Mouse (Mus musculus) liver (tissue): ENCODE measurements at regions not wholly inside any gene's neighbourhood (a gene's known extent, or its start where the extent isn't known, plus 50 kb on each side); places are given as distances from the start of the nearest gene placed in this dataset.
"Not testable (repeated sequence)": the region's sequence is repeated elsewhere in the genome, so short reads cannot be mapped to it uniquely, and the experiment has no call there.

Experiments
- DNase-seq: peaks from one replicate; pipeline ENCODE4 v3.0.0-alpha.2; 2020; ENCODE audit warnings: mixed read lengths

DNA sequence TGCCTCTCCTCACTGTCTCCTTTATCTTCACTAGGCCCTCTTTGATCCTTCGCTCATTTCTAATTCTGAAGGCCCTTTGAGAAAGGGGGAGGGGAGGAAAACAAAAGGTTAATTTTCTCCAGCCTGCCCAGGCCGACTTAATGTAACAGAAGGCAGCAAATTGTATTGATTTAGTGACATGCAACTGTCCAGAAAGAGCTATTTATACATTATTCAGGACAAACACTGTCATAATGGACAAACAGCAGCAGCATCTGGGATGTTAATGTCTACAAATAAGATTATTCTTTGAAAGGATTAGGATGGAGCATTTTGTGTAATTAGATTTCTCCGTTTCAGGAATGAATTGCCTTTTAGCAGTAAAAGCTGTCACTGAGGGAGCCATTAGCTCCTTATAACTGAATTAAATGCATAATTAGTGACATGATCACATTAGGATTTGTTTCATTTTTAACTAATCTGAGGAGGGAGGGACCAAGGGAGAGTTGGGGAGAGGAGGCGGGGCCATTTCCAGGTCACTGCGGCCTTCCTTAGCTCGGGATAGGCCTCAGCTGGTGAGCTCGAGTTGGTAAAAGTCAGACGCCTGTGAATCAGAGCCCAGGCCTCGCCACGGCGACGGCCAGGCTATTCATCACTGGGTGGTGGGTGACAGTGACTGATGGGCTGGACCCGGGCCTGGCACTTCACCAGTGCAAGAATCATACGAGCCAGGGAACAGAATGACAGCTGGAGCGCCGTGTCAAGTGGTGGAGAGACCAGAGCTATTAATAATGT is 167.7 kb downstream of the Nkx6-1 start:
- no peak for DNase-seq

DNA sequence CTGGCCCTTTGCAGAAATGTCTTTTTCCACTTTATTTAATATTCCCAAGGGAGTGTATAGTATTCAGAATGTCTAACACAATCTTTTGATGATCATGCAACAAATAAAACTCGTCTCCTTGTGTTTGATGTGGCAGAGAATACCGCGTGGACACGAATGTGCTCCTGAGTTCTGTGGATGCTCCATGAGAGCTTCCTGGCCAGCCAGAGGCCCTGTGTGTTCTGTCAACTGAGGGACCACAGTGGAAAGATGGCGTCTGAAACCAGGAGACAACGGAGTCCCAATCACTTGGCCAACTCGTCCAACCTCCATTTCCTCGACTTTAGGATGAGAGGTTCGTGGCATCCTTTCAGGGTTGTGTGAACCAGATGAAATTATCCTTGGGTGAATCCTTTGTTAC is 168.6 kb downstream of the Nkx6-1 start:
- DNase-seq = no peak

- no peak for DNase-seq
Measured at GRCm38 (mm10) chr5:101445792-101446191, 219.0 kb downstream of the Nkx6-1 start.

GRCm38 (mm10) chr5:101441782-101442181 is 223.0 kb downstream of the Nkx6-1 start:
- DNase-seq = no peak

DNA sequence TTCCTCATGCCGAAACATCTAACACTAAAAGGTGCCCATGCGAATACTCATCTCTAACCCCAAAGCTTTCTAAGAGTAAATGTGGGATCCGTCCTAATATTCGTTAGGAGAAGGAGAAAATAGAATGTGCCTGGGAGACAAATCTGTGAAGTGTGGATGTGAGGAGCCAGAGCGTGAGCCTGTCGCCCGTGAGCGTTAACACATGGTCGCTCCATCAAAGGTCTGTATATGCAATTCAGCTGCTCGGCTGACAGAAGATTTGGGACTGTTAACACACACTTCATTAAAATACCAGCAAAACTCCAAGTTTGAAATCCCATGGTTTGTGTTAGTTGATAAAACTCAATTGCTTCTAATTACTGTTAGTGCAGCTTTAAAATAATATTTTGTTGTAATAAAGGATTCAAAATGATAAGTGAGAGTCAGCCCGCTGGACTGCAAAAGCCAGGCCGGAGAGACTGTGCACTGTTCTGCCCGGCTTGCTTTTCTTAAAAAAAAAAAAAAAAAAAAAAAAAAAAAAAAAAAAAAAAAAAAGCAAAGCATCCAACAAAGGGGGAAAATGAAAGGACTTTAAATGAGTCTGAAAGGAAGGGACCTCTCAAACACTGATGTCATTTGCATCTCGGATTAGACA is 227.0 kb downstream of the Nkx6-1 start:
- no peak for DNase-seq

DNA sequence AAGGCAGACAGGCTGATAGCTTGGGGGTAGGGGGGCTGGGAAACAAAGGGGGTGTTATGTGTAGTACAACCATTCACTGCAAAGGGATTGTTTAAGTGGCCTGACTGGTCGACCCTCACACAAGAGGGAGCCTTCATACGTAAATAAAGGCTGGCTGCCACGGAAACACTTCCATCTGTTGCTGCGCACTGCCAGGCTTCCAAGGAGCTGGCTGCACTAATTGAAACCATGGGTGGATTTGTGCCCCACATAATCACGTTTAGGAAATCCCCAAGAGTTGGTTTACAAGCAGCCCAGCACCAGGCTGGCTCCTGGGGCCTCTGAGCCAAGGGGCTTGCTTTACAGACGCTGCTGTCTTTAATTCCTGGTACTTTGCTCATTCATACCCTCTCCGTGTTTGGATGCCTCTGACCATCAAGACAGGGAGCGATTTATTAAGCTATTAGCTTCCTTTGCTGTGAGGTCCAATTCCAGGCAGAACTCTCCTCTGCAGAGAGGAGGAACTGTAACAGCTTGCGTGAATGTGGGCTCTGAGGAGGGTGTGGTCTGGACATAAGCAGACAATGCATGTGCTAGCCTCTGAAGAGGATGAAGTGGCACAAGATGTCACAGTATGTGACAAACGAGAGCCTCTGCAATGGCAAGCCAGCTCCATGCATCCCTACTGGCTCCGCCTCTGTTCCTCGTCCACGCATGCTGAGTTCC is 238.6 kb downstream of the Nkx6-1 start:
- DNase-seq = no peak

DNA sequence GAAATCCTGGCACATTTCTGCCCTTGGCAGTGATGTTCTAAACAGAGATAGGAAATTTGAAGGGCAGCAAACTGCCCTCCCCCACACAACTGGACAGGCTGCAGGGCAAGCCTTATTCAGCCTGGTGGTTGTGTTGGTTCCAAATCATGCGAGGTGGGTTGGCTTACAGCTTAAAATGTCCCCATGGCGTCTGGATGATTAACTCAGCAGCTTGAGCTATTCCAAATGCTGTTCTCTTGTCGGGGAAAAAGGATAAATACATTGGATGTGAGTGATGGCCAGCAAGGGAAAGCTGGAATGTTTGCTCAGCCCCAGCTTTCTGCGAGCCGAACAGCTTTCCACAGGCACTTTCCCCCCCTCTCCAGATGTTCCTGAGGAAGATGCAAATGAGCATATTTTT is 280.5 kb downstream of the Nkx6-1 start:
- no peak for DNase-seq

GRCm38 (mm10) chr5:101381361-101381760 is 283.4 kb downstream of the Nkx6-1 start:
- no peak for DNase-seq

- DNase-seq = no peak
Measured at GRCm38 (mm10) chr5:101376657-101377056, 288.1 kb downstream of the Nkx6-1 start.

DNA sequence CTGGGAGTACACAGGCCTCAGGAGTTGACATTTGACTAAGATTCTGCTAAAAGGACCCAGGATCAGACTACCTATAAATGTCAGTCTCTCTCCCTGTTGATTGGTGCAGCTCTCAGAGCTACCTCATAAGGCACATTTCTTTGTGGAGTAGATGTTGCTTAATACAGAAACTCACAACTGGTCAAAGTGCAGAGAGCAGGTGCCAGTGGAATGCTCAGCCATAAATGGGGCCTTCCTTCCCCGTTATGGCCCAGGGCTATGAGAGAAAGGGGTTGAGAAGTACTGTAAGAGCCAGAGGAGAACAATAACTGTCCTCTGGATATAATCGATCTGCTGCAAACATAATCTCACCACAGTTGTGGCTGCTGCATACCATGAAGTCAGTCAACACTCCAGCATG is 290.7 kb downstream of the Nkx6-1 start:
- no peak for DNase-seq

DNA sequence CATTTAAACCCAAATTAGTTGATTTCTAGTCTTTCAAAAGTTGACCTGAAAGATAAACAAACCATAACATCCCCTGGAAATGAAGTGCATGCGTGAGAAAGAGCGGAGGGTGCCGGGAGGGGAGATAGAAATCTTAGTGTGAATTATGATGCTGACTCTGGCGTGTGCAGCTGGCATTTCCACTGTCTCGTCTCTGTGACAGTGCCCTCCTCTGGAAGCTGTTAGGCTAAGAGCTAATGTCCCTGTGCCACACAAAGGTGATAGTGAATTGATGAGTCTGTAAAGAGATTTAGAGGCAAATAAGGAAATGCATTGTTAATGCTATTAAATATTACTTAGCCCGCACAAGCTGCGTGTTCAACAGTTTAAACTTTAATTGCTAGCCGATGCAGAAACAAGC is 292.6 kb downstream of the Nkx6-1 start:
- DNase-seq = no peak

- DNase-seq = peak; percentile 34
Measured at GRCm38 (mm10) chr5:101365364-101365763, 299.4 kb downstream of the Nkx6-1 start.

DNA sequence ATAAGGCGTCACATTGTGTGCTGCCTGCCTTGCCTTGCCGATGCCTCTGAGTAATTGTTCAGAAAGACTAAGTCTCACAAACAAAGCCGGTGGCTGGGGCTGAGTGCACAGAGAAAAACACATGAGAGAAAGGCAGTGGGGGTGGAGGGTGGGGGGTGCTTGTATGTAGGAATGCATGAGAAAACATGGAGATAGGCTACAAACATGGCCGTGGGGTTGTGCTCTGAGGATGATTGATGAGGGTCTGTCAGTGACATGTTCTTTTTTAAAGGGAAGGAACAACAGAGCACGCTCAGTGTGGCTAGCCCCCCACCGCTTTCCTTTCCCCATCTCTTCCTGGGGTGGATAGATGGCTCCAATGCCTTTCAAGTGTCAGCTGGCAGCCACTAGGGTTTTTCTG is 304.8 kb downstream of the Nkx6-1 start:
- DNase-seq = no peak

GRCm38 (mm10) chr5:101345406-101345805 is 319.4 kb downstream of the Nkx6-1 start:
- DNase-seq = no peak

DNA sequence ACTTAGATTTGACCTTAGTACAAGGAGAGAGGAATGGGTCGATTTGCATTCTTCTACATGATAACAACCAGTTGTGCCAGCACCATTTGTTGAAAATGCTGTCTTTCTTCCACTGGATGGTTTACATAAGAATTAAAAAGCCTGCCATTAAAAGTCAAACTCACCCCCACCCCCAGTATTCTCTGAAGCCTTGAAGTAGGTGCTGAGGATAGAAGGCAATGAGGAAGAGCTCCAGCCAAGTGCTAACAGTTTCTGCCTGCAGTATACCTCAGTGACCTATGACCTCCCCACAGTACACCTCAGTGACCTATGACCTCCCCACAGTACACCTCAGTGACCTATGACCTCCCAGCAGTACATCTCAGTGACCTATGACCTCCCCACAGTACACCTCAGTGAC is 328.4 kb downstream of the Nkx6-1 start:
- not testable (repeated sequence) for DNase-seq

DNA sequence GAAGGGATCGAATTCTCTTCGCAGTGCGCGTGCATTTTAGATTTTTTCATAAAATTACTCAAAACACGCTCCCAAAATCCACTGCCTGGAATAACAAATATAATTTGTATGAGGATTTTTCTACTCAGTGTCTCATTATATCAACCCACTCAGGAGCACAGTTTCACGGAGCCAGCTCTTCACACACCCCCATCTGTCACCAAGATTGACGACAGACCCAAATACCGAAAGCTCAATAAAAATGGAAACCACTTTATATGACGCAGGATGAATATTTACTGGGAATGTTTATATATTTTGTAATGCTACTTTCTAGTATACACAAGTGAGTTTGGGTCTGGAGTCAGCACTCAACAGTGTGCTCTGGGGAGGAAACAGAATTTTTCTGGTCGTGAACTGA is 333.0 kb downstream of the Nkx6-1 start:
- DNase-seq = no peak

DNA sequence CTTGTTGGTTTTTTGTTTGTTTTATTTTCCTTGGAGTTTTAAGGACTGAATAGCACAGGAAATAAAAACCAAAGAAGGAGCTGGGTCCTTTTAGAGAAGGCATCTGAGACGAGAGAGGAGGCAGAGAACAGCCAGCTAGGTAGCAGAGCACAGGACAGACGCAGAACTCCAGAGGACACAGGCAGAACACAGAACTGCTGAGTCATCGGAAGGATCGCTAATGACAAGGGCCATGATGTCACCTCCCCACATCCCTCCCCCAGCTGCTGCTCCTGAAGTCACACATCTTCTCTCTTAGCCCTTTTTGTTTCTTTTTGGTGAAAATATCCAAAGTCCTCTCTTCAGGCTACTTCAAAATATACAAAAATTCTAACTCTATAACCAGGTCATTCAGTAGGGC is 338.7 kb downstream of the Nkx6-1 start:
- no peak for DNase-seq

- DNase-seq = no peak
Measured at GRCm38 (mm10) chr5:101323041-101323950, 341.5 kb downstream of the Nkx6-1 start.

DNA sequence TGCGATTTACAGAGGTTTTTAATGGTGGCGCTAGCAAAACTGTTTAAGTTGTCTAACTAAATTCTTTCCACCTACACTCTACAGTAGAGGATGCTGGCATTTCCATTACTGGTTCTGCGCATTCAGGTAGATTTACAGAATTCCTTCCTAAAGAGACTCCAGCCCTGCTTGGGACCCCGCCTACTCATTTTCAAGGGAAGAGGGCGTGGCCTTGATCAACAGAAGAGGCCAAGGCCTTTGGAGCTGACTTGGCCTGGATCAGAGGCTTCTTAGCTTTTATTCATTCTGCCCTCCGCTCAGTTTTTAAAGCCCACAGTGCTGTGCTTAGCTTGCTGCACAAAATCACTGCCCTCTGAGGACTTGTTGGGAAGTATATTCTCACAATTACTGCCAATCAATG is 364.8 kb downstream of the Nkx6-1 start:
- no peak for DNase-seq

GRCm38 (mm10) chr5:101298411-101298810 is 366.4 kb downstream of the Nkx6-1 start:
- no peak for DNase-seq

DNA sequence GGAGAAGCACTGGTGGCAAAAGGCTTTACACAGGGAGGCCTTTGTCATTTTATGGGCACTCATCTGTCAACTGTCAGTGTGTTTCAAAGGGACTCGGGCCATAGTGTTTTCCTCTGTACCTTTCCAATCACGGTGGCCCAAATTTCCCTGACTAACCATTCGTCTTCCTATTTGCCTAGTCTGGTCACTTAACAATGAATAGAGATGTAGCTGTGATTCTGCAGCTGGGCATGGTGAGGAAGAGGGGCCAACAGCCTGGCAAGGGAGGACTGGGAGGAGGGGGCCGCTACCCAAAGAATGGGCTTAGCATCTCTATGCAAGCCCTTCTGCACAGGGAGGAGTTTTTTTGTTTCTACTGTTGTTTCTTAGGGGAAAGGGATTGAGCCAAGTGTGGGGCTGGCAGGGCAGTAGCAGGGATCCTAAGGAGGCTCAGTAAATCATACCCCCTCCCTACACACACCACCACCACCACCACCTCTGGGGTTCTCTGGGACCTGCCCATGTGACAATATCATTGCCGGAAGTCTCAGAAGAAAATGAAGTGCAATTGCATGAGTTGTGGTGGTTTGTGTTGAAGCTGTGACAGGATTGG is 367.2 kb downstream of the Nkx6-1 start:
- no peak for DNase-seq

- DNase-seq = no peak
Measured at GRCm38 (mm10) chr5:101295941-101296340, 368.9 kb downstream of the Nkx6-1 start.

- no peak for DNase-seq
Measured at GRCm38 (mm10) chr5:101294031-101294430, 370.8 kb downstream of the Nkx6-1 start.
